Mouse (Mus musculus) brain, embryonic 14.5 days (tissue): ENCODE measurements at regions not wholly inside any gene's neighbourhood (a gene's known extent, or its start where the extent isn't known, plus 50 kb on each side); places are given as distances from the start of the nearest gene placed in this dataset.

Experiments used
- CTCF ChIP-seq: fragments of 200-500 bp; IDR thresholded peaks from 2 replicates; pipeline ENCODE4 v1.5.1; 2012; ENCODE audit warnings: inconsistent platforms, mild to moderate bottlenecking, moderate library complexity, borderline replicate concordance; ENCODE audit not compliant: insufficient read depth, insufficient read length; ENCODE audit errors: extremely low read depth
- POLR2A ChIP-seq: fragments of 200-500 bp; IDR thresholded peaks from 2 replicates; pipeline ENCODE4 v1.6.1; 2012; ENCODE audit warnings: mild to moderate bottlenecking, inconsistent platforms, borderline replicate concordance; ENCODE audit not compliant: poor library complexity, insufficient read depth, insufficient read length, severe bottlenecking; ENCODE audit errors: extremely low read depth

- TF ChIP-seq POLR2A (no peak), CTCF (no peak)
These were observed 304.4 kb upstream of the Clnk start for GRCm38 (mm10) chr5:39181028-39181427.
